Mouse (Mus musculus) fat pad, adult 2 months (tissue): ENCODE results near the gene Rhox4c.
"Not testable (repeated sequence)": the region's sequence is repeated elsewhere in the genome, so short reads cannot be mapped to it uniquely, and the experiment has no call there.

Source experiments
- DNase-seq: peaks from one replicate; pipeline ENCODE4 v3.0.0-alpha.2; 2011; ENCODE audit warnings: low read depth, low spot score; ENCODE audit errors: extremely low read depth

Rhox4c gene

DNA sequence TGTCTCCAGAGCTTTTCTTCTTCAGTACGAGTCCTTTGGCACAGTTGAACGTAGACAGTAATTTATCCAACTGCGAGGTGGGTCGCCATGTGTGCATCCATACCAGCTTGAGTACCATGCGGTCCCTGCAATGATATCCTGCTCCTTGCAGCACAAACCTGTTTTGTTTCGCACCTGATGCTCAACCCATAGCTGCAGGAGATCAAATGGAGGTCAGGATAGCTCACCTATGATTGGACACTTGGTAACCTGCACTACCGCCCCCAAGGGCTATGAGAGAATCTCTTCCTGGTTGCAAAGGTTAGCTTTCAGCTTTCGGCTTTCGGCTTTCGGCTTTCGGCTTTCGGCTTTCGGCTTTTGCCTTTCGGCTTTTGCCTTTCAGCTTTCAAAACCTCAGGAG, at the start of gene Rhox4c:
Gene Rhox4c (plus strand): TSS at position 301 of the 400 bp plus-strand sequence.
- not testable (repeated sequence) for DNase-seq

DNA sequence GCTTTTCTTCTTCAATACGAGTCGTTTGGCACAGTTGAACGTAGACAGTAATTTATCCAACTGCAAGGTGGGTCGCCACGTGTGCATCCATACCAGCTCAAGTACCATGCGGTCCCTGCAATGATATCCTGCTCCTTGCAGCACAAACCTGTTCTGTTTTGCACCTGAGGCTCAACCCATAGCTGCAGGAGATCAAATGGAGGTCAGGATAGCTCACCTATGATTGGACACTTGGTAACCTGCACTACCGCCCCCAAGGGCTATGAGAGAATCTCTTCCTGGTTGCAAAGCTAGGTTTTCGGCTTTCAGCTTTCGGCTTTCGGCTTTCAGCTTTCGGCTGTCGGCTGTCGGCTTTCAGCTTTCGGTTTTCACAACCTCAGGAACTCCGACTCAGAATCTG, 47.9 kb upstream of the Rhox4c start, which contains the start of gene Rhox4b:
Gene Rhox4b (plus strand): TSS at position 301 of the 400 bp plus-strand sequence.
- not testable (repeated sequence) for DNase-seq

DNA sequence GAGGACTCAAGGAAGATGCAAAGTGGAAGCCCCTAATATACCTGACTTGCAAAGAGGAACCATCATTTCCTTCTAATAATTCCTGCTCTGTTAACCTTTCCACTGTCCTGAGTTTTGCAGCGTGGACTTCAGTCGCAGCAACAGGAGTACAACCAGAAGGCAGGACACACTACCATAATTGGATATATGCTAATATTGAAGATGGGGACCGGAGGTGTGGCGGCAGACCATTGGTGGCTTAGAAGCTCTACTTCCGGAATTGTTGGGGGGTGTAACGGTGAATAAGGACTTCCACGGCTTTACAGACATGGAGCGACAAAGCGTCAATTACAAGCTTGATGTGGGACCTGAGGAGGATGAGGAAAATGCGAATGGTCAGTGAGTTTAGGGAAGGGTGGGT, 26.8 kb upstream of the Rhox4c start, which contains the start of gene Rhox2c:
Gene Rhox2c (plus strand): TSS at position 301 of the 400 bp plus-strand sequence.
- DNase-seq, result not testable (repeated sequence)

DNA sequence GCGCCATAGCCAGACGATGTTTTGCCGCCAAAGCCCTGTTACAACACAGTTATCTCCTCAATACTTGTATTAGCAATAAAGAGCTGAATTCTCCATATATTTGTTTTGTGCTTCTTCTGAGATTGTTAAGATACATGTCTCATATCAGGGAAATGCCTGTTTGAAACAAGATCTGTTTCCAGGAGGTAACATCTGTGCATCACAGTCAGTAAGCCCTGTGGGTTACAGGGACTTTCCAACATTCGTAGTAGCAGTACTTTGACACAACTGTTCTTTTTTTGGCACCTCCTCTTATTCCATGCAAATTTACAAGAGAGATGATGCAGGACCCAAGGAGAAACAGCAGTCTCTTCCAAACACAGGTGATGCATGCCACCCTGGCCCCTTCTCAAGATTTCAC, 21.9 kb upstream of the Rhox4c start, which contains the start of gene Rhox3c:
Gene Rhox3c (plus strand): TSS at position 301 of the 400 bp plus-strand sequence.
- DNase-seq, result not testable (repeated sequence)

DNA sequence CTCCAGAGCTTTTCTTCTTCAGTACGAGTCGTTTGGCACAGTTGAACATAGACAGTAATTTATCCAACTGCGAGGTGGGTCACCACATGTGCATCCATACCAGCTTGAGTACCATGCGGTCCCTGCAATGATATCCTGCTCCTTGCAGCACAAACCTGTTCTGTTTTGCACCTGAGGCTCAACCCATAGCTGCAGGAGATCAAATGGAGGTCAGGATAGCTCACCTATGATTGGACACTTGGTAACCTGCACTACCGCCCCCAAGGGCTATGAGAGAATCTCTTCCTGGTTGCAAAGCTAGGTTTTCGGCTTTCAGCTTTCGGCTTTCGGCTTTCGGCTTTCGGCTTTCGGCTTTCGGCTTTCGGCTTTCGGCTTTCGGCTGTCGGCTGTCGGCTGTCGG, 33.9 kb downstream of the Rhox4c start, which contains the start of gene Rhox4d:
Gene Rhox4d (plus strand): TSS at position 301 of the 400 bp plus-strand sequence.
- DNase-seq, result not testable (repeated sequence)

DNA sequence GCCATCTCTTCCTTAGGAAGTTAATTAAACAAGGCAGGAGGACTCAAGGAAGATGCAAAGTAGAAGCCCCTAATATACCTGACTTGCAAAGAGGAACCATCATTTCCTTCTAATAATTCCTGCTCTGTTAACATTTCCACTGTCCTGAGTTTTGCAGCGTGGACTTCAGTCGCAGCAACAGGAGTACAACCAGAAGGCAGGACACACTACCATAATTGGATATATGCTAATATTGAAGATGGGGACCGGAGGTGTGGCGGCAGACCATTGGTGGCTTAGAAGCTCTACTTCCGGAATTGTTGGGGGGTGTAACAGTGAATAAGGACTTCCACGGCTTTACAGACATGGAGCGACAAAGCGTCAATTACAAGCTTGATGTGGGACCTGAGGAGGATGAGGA, 50.0 kb downstream of the Rhox4c start, which contains the start of gene Rhox2e:
Gene Rhox2e (plus strand): TSS at position 301 of the 400 bp plus-strand sequence.
- DNase-seq, result not testable (repeated sequence)
